Mouse (Mus musculus): ENCODE measurements around the gene Man2b2. TPM values are rescaled to one million over a fixed set of nuclear protein-coding genes. Genes with fewer than 3 reads are reported as not detected.

Gene Man2b2
- total and polyA plus RNA-seq, 2 experiments from 2014 or later = 15.6 to 26.2 TPM

DNA sequence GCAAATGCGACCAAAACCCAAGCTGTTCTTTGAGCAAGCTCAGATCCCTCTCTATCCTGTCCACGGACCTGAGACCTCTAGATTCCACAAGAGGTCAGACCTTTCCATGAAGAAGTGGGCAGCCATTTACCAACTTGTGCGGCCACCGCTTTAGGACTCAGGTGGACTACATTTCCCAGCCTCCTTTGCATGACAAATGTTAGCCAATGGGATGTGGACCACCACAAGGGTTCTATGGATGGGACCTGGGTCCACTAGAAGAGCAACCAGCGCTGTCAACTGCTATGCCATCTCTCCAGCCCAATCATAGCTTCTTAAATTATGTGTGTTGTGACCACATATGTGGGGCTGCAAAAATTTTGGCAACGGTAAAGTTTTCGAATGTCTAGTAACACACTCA, 819 bp upstream of the Man2b2 start:
- DNase-seq (ENCODE audit: low spot score) (peak; percentile 66), ATAC-seq (ENCODE audit: low FRiP score) (0 out of 2 replicates have a peak, but pooled peaks have one; percentile 6)
- H3K9ac ChIP-seq (replicated peaks; ENCODE audit: low read length, poor library complexity, severe bottlenecking) = no peak overlapping the region
- no peaks in the 10 kb centered on the region for H3K36me3 ChIP-seq (ENCODE audit: insufficient read depth, low read length)
- no peaks in the 10 kb centered on the region for H3K9me3 ChIP-seq (ENCODE audit: low read length)
- H3K4me3 ChIP-seq (ENCODE audit: low read depth, low read length) = no peak overlapping the region
- H3K4me2 ChIP-seq (ENCODE audit: low read depth, low read length, poor library complexity, severe bottlenecking) = peak overlapping the region; percentile 79; the same call in 1 of the 2 replicates
- no peak overlapping the region for H3K27ac ChIP-seq (ENCODE audit: low read depth, low read length)
- TF ChIP-seq CTCF (IDR thresholded peaks at IDR 0.05) = no peak
- H3K27me3 ChIP-seq (ENCODE audit: insufficient read depth, low read length) = 0 out of 2 replicates have a peak, but pooled peaks cover 3% of the 10 kb centered on the region
- peaks cover 3% of the 10 kb centered on the region; the same call in 1 of the 2 replicates for H3K4me1 ChIP-seq (ENCODE audit: insufficient read depth, low read length)
- WGBS = 64% methylated on average over 7 of the region's 7 CpGs

DNA sequence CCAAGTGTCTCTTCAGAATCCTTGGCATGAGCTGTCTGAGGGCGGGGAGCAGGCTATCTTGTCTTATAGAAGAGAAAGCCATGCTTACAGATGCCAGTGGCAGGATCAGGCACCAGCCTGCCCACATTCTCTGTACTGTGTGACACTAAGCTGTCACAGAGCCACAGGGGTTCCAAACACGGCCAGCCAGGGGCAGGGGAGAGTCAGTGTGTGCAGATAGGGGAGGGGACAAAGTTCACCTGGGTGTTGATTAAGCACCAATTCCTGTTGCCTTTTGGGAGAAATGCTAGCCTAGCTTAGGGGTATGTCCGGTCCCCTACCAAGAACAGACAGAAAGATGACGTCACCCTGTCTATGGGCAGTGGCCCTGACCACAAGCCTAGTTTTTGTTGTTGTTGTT, 1.4 kb downstream of the Man2b2 start:
- ATAC-seq (ENCODE audit: low FRiP score) (no peak), DNase-seq (ENCODE audit: low spot score) (no peak)
- Histone ChIP-seq H3K4me1 (ENCODE audit: insufficient read depth, low read length) (peaks cover 3% of the 10 kb centered on the region; the same call in 1 of the 2 replicates), H3K27ac (ENCODE audit: low read depth, low read length) (no peak overlapping the region), H3K9ac (replicated peaks; ENCODE audit: low read length, poor library complexity, severe bottlenecking) (no peak overlapping the region), H3K4me2 (ENCODE audit: low read depth, low read length, poor library complexity, severe bottlenecking) (no peak overlapping the region), H3K36me3 (ENCODE audit: insufficient read depth, low read length) (peaks cover 6% of the 10 kb centered on the region; the same call in 1 of the 2 replicates), H3K4me3 (ENCODE audit: low read depth, low read length) (no peak overlapping the region), H3K9me3 (ENCODE audit: low read length) (no peaks in the 10 kb centered on the region), H3K27me3 (ENCODE audit: insufficient read depth, low read length) (0 out of 2 replicates have a peak, but pooled peaks cover 3% of the 10 kb centered on the region)
- no peak for TF ChIP-seq CTCF (IDR thresholded peaks at IDR 0.05)
- WGBS = 82% methylated on average over 4 of the region's 4 CpGs

- no peaks in the 10 kb centered on the region for H3K27me3 ChIP-seq (ENCODE audit: insufficient read depth, low read length)
- H3K4me2 ChIP-seq (ENCODE audit: low read depth, low read length, poor library complexity, severe bottlenecking) = no peak overlapping the region
- ATAC-seq (ENCODE audit: low FRiP score) (no peak), DNase-seq (ENCODE audit: low spot score) (no peak)
- WGBS = 93% methylated on average over 4 of the region's 4 CpGs
- H3K9ac ChIP-seq (replicated peaks; ENCODE audit: low read length, poor library complexity, severe bottlenecking) = no peak overlapping the region
- H3K27ac ChIP-seq (ENCODE audit: low read depth, low read length) = no peak overlapping the region
- H3K4me3 ChIP-seq (ENCODE audit: low read depth, low read length) = no peak overlapping the region
- peaks cover 26% of the 10 kb centered on the region for H3K36me3 ChIP-seq (ENCODE audit: insufficient read depth, low read length)
- no peaks in the 10 kb centered on the region for H3K4me1 ChIP-seq (ENCODE audit: insufficient read depth, low read length)
- H3K9me3 ChIP-seq (ENCODE audit: low read length) = no peaks in the 10 kb centered on the region
- TF ChIP-seq CTCF (IDR thresholded peaks at IDR 0.05) = no peak
These were observed 7.5 kb downstream of the Man2b2 start for GRCm38 (mm10) chr5:36822907-36823306.

DNA sequence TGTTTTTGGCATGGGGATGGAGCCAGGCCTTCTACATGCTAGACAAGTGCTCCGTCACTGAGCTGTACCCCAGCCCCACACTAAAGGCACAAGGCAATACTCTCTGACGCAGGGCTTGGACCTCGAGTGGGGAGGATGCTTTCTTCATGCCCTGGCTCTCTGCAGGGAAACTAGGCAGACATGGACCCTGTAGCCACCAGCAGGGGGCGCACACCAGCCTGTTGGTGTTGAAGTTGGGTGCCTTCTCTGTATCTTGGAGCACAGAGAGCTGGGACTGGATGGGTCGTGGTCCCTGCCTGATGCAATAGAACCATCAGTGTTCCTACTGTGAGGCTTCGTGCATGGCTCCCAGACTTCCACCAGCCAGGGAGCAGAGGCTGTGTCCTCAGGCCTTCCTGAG, 10.3 kb downstream of the Man2b2 start:
- H3K9ac ChIP-seq (replicated peaks; ENCODE audit: low read length, poor library complexity, severe bottlenecking) = no peak overlapping the region
- no peaks in the 10 kb centered on the region for H3K27me3 ChIP-seq (ENCODE audit: insufficient read depth, low read length)
- ATAC-seq (ENCODE audit: low FRiP score) = peak; percentile 17; the same call in 1 of the 2 replicates
- H3K9me3 ChIP-seq (ENCODE audit: low read length) = no peaks in the 10 kb centered on the region
- H3K27ac ChIP-seq (ENCODE audit: low read depth, low read length) = no peak overlapping the region
- DNase-seq (ENCODE audit: low spot score) = peak; percentile 41
- peak; percentile 78 for TF ChIP-seq CTCF (IDR thresholded peaks at IDR 0.05)
- H3K4me3 ChIP-seq (ENCODE audit: low read depth, low read length) = no peak overlapping the region
- peaks cover 25% of the 10 kb centered on the region for H3K36me3 ChIP-seq (ENCODE audit: insufficient read depth, low read length)
- no peak overlapping the region for H3K4me2 ChIP-seq (ENCODE audit: low read depth, low read length, poor library complexity, severe bottlenecking)
- 50% methylated on average over 6 of the region's 6 CpGs for WGBS
- no peaks in the 10 kb centered on the region for H3K4me1 ChIP-seq (ENCODE audit: insufficient read depth, low read length)

- Histone ChIP-seq H3K27ac (ENCODE audit: low read depth, low read length) (no peak overlapping the region), H3K4me1 (ENCODE audit: insufficient read depth, low read length) (no peaks in the 10 kb centered on the region), H3K27me3 (ENCODE audit: insufficient read depth, low read length) (no peaks in the 10 kb centered on the region), H3K36me3 (ENCODE audit: insufficient read depth, low read length) (peaks cover 25% of the 10 kb centered on the region), H3K4me3 (ENCODE audit: low read depth, low read length) (no peak overlapping the region), H3K9me3 (ENCODE audit: low read length) (no peaks in the 10 kb centered on the region), H3K4me2 (ENCODE audit: low read depth, low read length, poor library complexity, severe bottlenecking) (no peak overlapping the region), H3K9ac (replicated peaks; ENCODE audit: low read length, poor library complexity, severe bottlenecking) (no peak overlapping the region)
- TF ChIP-seq CTCF (IDR thresholded peaks at IDR 0.05) = no peak
- 82% methylated on average over 5 of the region's 5 CpGs for WGBS
- no peak for DNase-seq (ENCODE audit: low spot score)
- ATAC-seq (ENCODE audit: low FRiP score) = no peak
These were observed 10.7 kb downstream of the Man2b2 start for GRCm38 (mm10) chr5:36819742-36820141.

DNA sequence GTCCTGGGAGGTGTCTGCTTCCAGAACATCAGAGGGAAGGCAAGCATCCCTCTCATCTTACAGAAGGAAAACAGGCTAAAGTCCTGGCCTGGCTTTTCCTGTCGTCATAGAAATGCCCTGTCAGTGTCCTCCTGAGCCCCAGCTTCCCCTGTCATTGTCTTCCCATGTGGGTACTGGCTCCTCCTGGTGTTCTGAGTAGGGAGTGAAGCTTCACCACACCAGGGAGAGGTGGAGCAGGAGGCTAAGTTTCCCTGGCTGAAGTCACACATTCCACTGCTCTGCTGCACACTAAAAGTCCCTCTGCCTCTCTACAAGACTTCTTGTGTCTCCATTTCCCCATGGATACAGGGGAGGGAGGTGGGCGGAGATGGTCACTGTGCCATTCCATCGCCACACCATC, 12.7 kb downstream of the Man2b2 start:
- Histone ChIP-seq H3K4me3 (ENCODE audit: low read depth, low read length) (no peak overlapping the region), H3K27me3 (ENCODE audit: insufficient read depth, low read length) (no peaks in the 10 kb centered on the region), H3K4me2 (ENCODE audit: low read depth, low read length, poor library complexity, severe bottlenecking) (no peak overlapping the region), H3K9ac (replicated peaks; ENCODE audit: low read length, poor library complexity, severe bottlenecking) (no peak overlapping the region), H3K4me1 (ENCODE audit: insufficient read depth, low read length) (no peaks in the 10 kb centered on the region), H3K27ac (ENCODE audit: low read depth, low read length) (no peak overlapping the region), H3K9me3 (ENCODE audit: low read length) (no peaks in the 10 kb centered on the region), H3K36me3 (ENCODE audit: insufficient read depth, low read length) (peaks cover 21% of the 10 kb centered on the region)
- no peak for DNase-seq (ENCODE audit: low spot score)
- TF ChIP-seq CTCF (IDR thresholded peaks at IDR 0.05) = peak; percentile 41
- ATAC-seq (ENCODE audit: low FRiP score) = no peak
- WGBS = 67% methylated on average over 3 of the region's 3 CpGs
